Mouse (Mus musculus) layer of hippocampus, postnatal 25 days (tissue): ENCODE measurements around the gene Olr1. TPM values are rescaled to one million over a fixed set of nuclear protein-coding genes. Genes with fewer than 3 reads are reported as not detected.
"Not testable (repeated sequence)": the region's sequence is repeated elsewhere in the genome, so short reads cannot be mapped to it uniquely, and the experiment has no call there.

ENCODE experiments used
- DNase-seq, 2 experiments: peaks; one replicate each; pipeline ENCODE4 v3.0.0; 2022; ENCODE audit warnings: mixed read lengths in 2 of 2, low spot score in 1 of 2; ENCODE audit errors: extremely low spot score in 1 of 2
- total RNA-seq, 2 experiments: library from RNA; stranded (reverse); gene quantifications; 2 replicates each; pipeline ENCODE4 v1.2.3; 2021

Gene Olr1
- total RNA-seq, 2 experiments from 2014 or later = not detected

GRCm38 (mm10) chr6:129513409-129513808, 6.4 kb upstream of the Olr1 start:
- DNase-seq = no peak

- DNase-seq = no peak
These were observed 5.9 kb upstream of the Olr1 start for GRCm38 (mm10) chr6:129512868-129513267.

- DNase-seq = no peak
These were observed 5.4 kb upstream of the Olr1 start, which contains the start of gene Tmem52b for GRCm38 (mm10) chr6:129512367-129512766. Gene Tmem52b, plus strand, starts transcription at chr6:129512555.

- DNase-seq = no peak
These were observed 3.4 kb upstream of the Olr1 start for GRCm38 (mm10) chr6:129510120-129510911.

- DNase-seq = no peak
These were observed 3.5 kb downstream of the Olr1 start for GRCm38 (mm10) chr6:129503471-129503870.

GRCm38 (mm10) chr6:129499516-129499915, 7.4 kb downstream of the Olr1 start:
- not testable (repeated sequence) for DNase-seq

- no peak for DNase-seq
These were observed 9.4 kb downstream of the Olr1 start for GRCm38 (mm10) chr6:129497345-129498218.

- DNase-seq = no peak
These were observed 12.0 kb downstream of the Olr1 start for GRCm38 (mm10) chr6:129494924-129495323.

- DNase-seq = peak in 1 of 2 experiments; percentile 16
These were observed 26.6 kb downstream of the Olr1 start for GRCm38 (mm10) chr6:129480089-129480958.

- no peak for DNase-seq
These were observed 30.4 kb downstream of the Olr1 start for GRCm38 (mm10) chr6:129476404-129477126.

GRCm38 (mm10) chr6:129472627-129473026, 34.3 kb downstream of the Olr1 start:
- no peak for DNase-seq

GRCm38 (mm10) chr6:129471386-129471785, 35.6 kb downstream of the Olr1 start:
- DNase-seq = no peak

- DNase-seq = peak in 1 of 2 experiments; percentile 8
These were observed 55.4 kb downstream of the Olr1 start, which contains the start of gene Clec1a for GRCm38 (mm10) chr6:129451411-129452039. Gene Clec1a, minus strand, starts transcription at chr6:129452000.

- DNase-seq = no peak
These were observed 57.2 kb downstream of the Olr1 start for GRCm38 (mm10) chr6:129449743-129450142.

GRCm38 (mm10) chr6:129438033-129438432, 68.9 kb downstream of the Olr1 start:
- no peak for DNase-seq

- no peak for DNase-seq
These were observed 70.9 kb downstream of the Olr1 start for GRCm38 (mm10) chr6:129436025-129436424.
